Mouse (Mus musculus) ovary, postnatal 10 days (tissue): Measurements from ENCODE around the gene Mfsd2a.

Experiments used
- DNase-seq: peaks from one replicate; pipeline ENCODE4 v3.0.0; 2022; ENCODE audit warnings: low spot score

The Mfsd2a gene

GRCm38 (mm10) chr4:122978850-122979249 is 17.9 kb upstream of the Mfsd2a start:
- DNase-seq = no peak

- DNase-seq = no peak
Observed at GRCm38 (mm10) chr4:122976885-122977284, 15.9 kb upstream of the Mfsd2a start.

GRCm38 (mm10) chr4:122974976-122975520 is 14.1 kb upstream of the Mfsd2a start:
- DNase-seq = no peak

- DNase-seq = no peak
Observed at GRCm38 (mm10) chr4:122972056-122972455, 11.1 kb upstream of the Mfsd2a start.

GRCm38 (mm10) chr4:122971646-122972045 is 10.7 kb upstream of the Mfsd2a start:
- DNase-seq = no peak

GRCm38 (mm10) chr4:122971191-122971590 is 10.2 kb upstream of the Mfsd2a start:
- DNase-seq = no peak

- DNase-seq = no peak
Observed at GRCm38 (mm10) chr4:122968106-122968505, 7.1 kb upstream of the Mfsd2a start.

- no peak for DNase-seq
Observed at GRCm38 (mm10) chr4:122962751-122963150, 1.8 kb upstream of the Mfsd2a start.

GRCm38 (mm10) chr4:122961589-122961988 is 601 bp upstream of the Mfsd2a start:
- DNase-seq = no peak

- no peak for DNase-seq
Observed at GRCm38 (mm10) chr4:122960321-122961099, 478 bp downstream of the Mfsd2a start.

- no peak for DNase-seq
Observed at GRCm38 (mm10) chr4:122959816-122960215, 1.2 kb downstream of the Mfsd2a start.

- no peak for DNase-seq
Observed at GRCm38 (mm10) chr4:122958491-122959031, 2.4 kb downstream of the Mfsd2a start.

- DNase-seq = no peak
Observed at GRCm38 (mm10) chr4:122956301-122956700, 4.7 kb downstream of the Mfsd2a start.

GRCm38 (mm10) chr4:122955412-122956136 is 5.4 kb downstream of the Mfsd2a start:
- peak; percentile 73 for DNase-seq

- no peak for DNase-seq
Observed at GRCm38 (mm10) chr4:122954680-122955411, 6.1 kb downstream of the Mfsd2a start.

GRCm38 (mm10) chr4:122949096-122949495 is 11.9 kb downstream of the Mfsd2a start:
- DNase-seq = no peak

- no peak for DNase-seq
Observed at GRCm38 (mm10) chr4:122947223-122947622, 13.8 kb downstream of the Mfsd2a start.

- no peak for DNase-seq
Observed at GRCm38 (mm10) chr4:122944408-122944807, 16.6 kb downstream of the Mfsd2a start.

GRCm38 (mm10) chr4:122939048-122939796 is 21.8 kb downstream of the Mfsd2a start:
- DNase-seq = no peak

- DNase-seq = no peak
Observed at GRCm38 (mm10) chr4:122937489-122937888, 23.5 kb downstream of the Mfsd2a start.

- no peak for DNase-seq
Observed at GRCm38 (mm10) chr4:122935466-122936099, 25.4 kb downstream of the Mfsd2a start.
